Mouse (Mus musculus) ES-E14 (cell line): ENCODE measurements around the gene Otp. TPM values are rescaled to one million over a fixed set of nuclear protein-coding genes. Genes with fewer than 3 reads are reported as not detected.

Source experiments
- DNase-seq: peaks from one replicate; pipeline ENCODE4 v3.0.0-alpha.2; 2013; ENCODE audit warnings: low read depth, low spot score
- H3K27ac ChIP-seq: 2 replicates; pipeline ENCODE4 v1.5.1; 2012; ENCODE audit warnings: low read depth, mild to moderate bottlenecking, low read length, moderate library complexity, mixed read lengths; ENCODE audit not compliant: poor library complexity, insufficient read depth, severe bottlenecking
- H3K36me3 ChIP-seq: 2 replicates; pipeline ENCODE4 v1.6.1; 2012; ENCODE audit warnings: mild to moderate bottlenecking, low read length, moderate library complexity, mixed read lengths; ENCODE audit not compliant: control insufficient read depth, poor library complexity, insufficient read depth, severe bottlenecking
- H3K4me1 ChIP-seq, 2 experiments: fragments of 150-350 bp in 1 of 2; sonication (generic) in 1 of 2; 2 replicates each; pipeline ENCODE4 v1.6.1; 2012; ENCODE audit warnings: low read length in 2 of 2, mild to moderate bottlenecking in 1 of 2, mixed read lengths in 1 of 2; ENCODE audit not compliant: control insufficient read depth in 2 of 2, insufficient read depth in 2 of 2, poor library complexity in 1 of 2
- H3K4me3 ChIP-seq, 2 experiments: fragments of 150-350 bp in 1 of 2; sonication (generic) in 1 of 2; 2 replicates each; pipeline ENCODE4 v1.5.1; 2012; ENCODE audit warnings: low read length in 2 of 2, low read depth in 1 of 2, mild to moderate bottlenecking in 1 of 2, mixed read lengths in 1 of 2; ENCODE audit not compliant: insufficient read depth in 1 of 2, poor library complexity in 1 of 2, severe bottlenecking in 1 of 2
- H3K9ac ChIP-seq: 2 replicates; pipeline ENCODE4 v1.6.1; 2012; ENCODE audit warnings: low read depth, mild to moderate bottlenecking, low read length, mixed read lengths; ENCODE audit not compliant: poor library complexity, insufficient read depth, severe bottlenecking
- H3K9me3 ChIP-seq: fragments of 150-350 bp; sonication (generic); 2 replicates; pipeline ENCODE4 v1.6.1; 2012; ENCODE audit warnings: low read depth, mild to moderate bottlenecking, low read length; ENCODE audit not compliant: control insufficient read depth, insufficient read depth
- CHD2 ChIP-seq: IDR thresholded peaks from 2 replicates; pipeline ENCODE4 v1.6.1; 2014; ENCODE audit warnings: mild to moderate bottlenecking, low read depth, low read length, inconsistent platforms
- HCFC1 ChIP-seq: IDR thresholded peaks from 2 replicates; pipeline ENCODE4 v1.6.1; 2012; ENCODE audit warnings: low read length, inconsistent platforms, borderline replicate concordance; ENCODE audit not compliant: insufficient read depth
- MAFK ChIP-seq: IDR thresholded peaks from 2 replicates; pipeline ENCODE4 v1.6.1; 2014; ENCODE audit warnings: mild to moderate bottlenecking, low read depth, low read length, inconsistent platforms; ENCODE audit not compliant: insufficient read depth
- ZC3H11A ChIP-seq: IDR thresholded peaks from 2 replicates; pipeline ENCODE4 v1.6.1; 2012; ENCODE audit warnings: low read depth, mild to moderate bottlenecking, inconsistent platforms, low read length, borderline replicate concordance
- ZNF384 ChIP-seq: IDR thresholded peaks from 2 replicates; pipeline ENCODE4 v1.6.1; 2012; ENCODE audit warnings: low read depth, low read length, inconsistent platforms
- in situ Hi-C, 2 experiments: fragments of 600-800 bp; cut with MboI; formaldehyde crosslinking; loops; one replicate each; pipeline ENCODE4 v1.15.1; 2025; ENCODE audit warnings: low sequenced_read_pairs in 2 of 2, inconsistent platforms in 1 of 2; ENCODE audit not compliant: unreplicated experiment in 2 of 2
- total RNA-seq: library from RNA; depleted of rRNA; stranded (reverse); fragments of 300-350 nt; gene quantifications from 2 replicates; pipeline ENCODE4 v1.2.3, GENCODE M21; 2012

Otp gene
- total RNA-seq, 1 experiment, result not detected

GRCm38 (mm10) chr13:94869541-94869940, 5.9 kb upstream of the Otp start:
- in situ Hi-C loops, result no loop called here
- no peak for TF ChIP-seq ZNF384
- TF ChIP-seq CHD2, result no peak
- no peak for TF ChIP-seq ZC3H11A
- TF ChIP-seq MAFK, result no peak
- no peak for TF ChIP-seq HCFC1
- no peaks in the 10 kb centered on the region for H3K36me3 ChIP-seq
- H3K9ac ChIP-seq, result no peak overlapping the region
- no peak for DNase-seq
- no peak overlapping the region for H3K27ac ChIP-seq
- 0 out of 4 replicates have a peak overlapping the region, but pooled peaks of 1 of the 2 experiments have one; percentile 37 for H3K4me3 ChIP-seq
- H3K4me1 ChIP-seq, result peaks cover 0 to 5% of the 10 kb centered on the region in 2 experiments; a peak in 1 of 4 replicates
- no peaks in the 10 kb centered on the region for H3K9me3 ChIP-seq

GRCm38 (mm10) chr13:94870071-94870460, 5.3 kb upstream of the Otp start:
- H3K9me3 ChIP-seq, result no peaks in the 10 kb centered on the region
- H3K9ac ChIP-seq, result no peak overlapping the region
- no peak for TF ChIP-seq ZNF384
- no peak for TF ChIP-seq ZC3H11A
- no peak for TF ChIP-seq MAFK
- no peak for DNase-seq
- H3K27ac ChIP-seq, result no peak overlapping the region
- H3K4me3 ChIP-seq, result no peak overlapping the region
- H3K36me3 ChIP-seq, result no peaks in the 10 kb centered on the region
- in situ Hi-C loops, result no loop called here
- H3K4me1 ChIP-seq, result peaks cover 0 to 5% of the 10 kb centered on the region in 2 experiments; a peak in 1 of 4 replicates

- no peaks in the 10 kb centered on the region for H3K36me3 ChIP-seq
- no peak overlapping the region for H3K27ac ChIP-seq
- H3K4me1 ChIP-seq, result peaks cover 0 to 5% of the 10 kb centered on the region in 2 experiments; a peak in 1 of 4 replicates
- H3K9ac ChIP-seq, result no peak overlapping the region
- H3K4me3 ChIP-seq, result no peak overlapping the region
- no peak for DNase-seq
- in situ Hi-C loops, result no loop called here
- no peak for TF ChIP-seq CHD2
- no peaks in the 10 kb centered on the region for H3K9me3 ChIP-seq
Observed at GRCm38 (mm10) chr13:94870461-94871186, 4.8 kb upstream of the Otp start.

GRCm38 (mm10) chr13:94871806-94872320, 3.5 kb upstream of the Otp start:
- no peak for DNase-seq
- in situ Hi-C loops, result no loop called here
- Histone ChIP-seq H3K27ac (no peak overlapping the region), H3K4me3 (no peak overlapping the region), H3K4me1 (peaks cover 0 to 2% of the 10 kb centered on the region in 2 experiments; a peak in 1 of 4 replicates), H3K9me3 (no peaks in the 10 kb centered on the region), H3K9ac (no peak overlapping the region), H3K36me3 (no peaks in the 10 kb centered on the region)
- TF ChIP-seq ZC3H11A (no peak), MAFK (no peak), ZNF384 (no peak), HCFC1 (no peak), CHD2 (no peak)

GRCm38 (mm10) chr13:94872439-94872838, 3.0 kb upstream of the Otp start:
- Histone ChIP-seq H3K4me1 (peaks cover 0 to 2% of the 10 kb centered on the region in 2 experiments; a peak in 1 of 4 replicates), H3K9ac (no peak overlapping the region), H3K36me3 (no peaks in the 10 kb centered on the region), H3K9me3 (no peaks in the 10 kb centered on the region), H3K27ac (no peak overlapping the region), H3K4me3 (peak overlapping the region in 1 of 2 experiments; percentile 41; a peak in 1 of 4 replicates)
- DNase-seq, result no peak
- TF ChIP-seq CHD2 (no peak), MAFK (no peak), ZC3H11A (no peak), HCFC1 (no peak), ZNF384 (no peak)
- in situ Hi-C loops, result no loop called here
